Mouse (Mus musculus): ENCODE data around the gene Fam50a. TPM values are rescaled to one million over a fixed set of nuclear protein-coding genes. Genes with fewer than 3 reads are reported as not detected.
"Not testable (repeated sequence)": the region's sequence is repeated elsewhere in the genome, so short reads cannot be mapped to it uniquely, and the experiment has no call there.

Fam50a gene
- polyA plus RNA-seq, 1 experiment from 2014 or later = 278 TPM

DNA sequence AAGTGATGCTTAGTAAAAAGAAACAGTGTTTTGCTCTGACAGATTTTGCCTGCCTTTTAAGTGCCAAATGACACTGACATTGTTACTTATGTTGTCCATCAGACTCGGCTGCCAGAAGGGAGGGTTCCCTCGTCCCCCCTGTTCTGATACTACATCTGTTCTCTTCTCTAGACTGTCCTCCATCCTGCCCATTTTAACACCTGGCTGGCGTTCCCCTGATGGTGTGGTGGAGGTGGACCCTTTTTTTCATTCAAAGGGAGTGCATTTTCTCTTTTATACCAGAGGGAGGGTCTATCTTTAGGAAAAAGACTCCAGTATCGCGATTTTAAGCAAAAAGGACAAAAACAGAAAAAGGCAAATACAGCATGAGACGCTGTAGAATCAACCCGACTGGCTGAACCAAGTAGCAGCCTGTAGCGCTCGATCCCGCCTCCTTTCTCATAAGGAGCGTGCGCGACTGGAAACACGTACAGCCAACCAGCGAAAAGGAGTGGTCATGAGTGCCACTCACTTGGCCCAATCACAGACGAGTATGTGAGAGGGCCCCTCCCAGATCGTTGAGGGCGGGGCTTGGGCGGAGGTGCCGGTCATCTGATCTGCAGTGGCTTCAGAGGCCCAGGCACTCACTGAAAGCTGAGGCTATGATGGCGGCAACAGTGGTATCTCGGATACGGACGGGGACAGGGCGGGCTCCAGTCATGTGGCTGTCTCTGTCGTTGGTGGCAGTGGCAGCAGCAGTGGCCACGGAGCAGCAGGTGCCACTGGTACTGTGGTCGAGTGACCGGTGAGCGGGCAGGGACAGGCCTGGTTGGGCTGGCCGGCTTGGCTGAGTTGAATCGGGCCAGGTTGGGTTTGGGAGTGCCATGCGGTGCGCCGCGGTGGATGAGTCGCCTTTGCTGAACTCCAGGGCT is 16.0 kb upstream of the Fam50a start, which contains the start of gene Atp6ap1:
Gene Atp6ap1 (plus strand): TSS at position 560 of the 911 bp plus-strand sequence.
- peak within 1 kb of the TSS; percentile 59 for H3K27ac ChIP-seq
- H3K4me3 ChIP-seq (ENCODE audit: inconsistent target) = peak within 1 kb of the TSS; percentile 65
- no peaks in the 10 kb centered on the region for H3K36me3 ChIP-seq (ENCODE audit: inconsistent target)
- 21% methylated on average over 25 of the region's 37 CpGs for WGBS (ENCODE audit: missing documents)
- H3K79me2 ChIP-seq (ENCODE audit: inconsistent target) = peaks cover 36% of the 10 kb centered on the region

DNA sequence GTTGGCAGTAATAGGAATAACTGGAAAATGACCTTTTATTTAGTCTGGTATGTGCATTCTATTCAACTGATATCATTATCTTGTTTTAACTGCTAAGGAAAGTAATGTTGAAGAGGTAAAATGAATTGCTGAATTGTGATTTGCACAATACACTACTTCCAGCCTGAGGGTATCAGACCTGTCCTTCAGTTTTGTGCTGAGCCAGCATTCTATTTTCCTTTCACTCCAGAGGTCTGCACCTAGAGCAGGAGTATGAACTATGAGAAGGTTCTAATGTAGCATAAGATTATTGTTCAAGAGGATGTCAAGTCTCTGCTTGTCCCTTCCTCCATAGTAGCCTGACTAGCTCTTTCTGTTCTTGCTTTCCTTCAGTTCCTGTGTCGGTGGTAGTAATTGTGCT is 14.5 kb upstream of the Fam50a start:
- Histone ChIP-seq H3K4me3 (ENCODE audit: inconsistent target) (no peak overlapping the region), H3K79me2 (ENCODE audit: inconsistent target) (peaks cover 51% of the 10 kb centered on the region), H3K27ac (no peak overlapping the region), H3K36me3 (ENCODE audit: inconsistent target) (no peaks in the 10 kb centered on the region)
- 100% methylated on average over 1 of the region's 1 CpGs for WGBS (ENCODE audit: missing documents)

- H3K4me3 ChIP-seq (ENCODE audit: inconsistent target) = no peak overlapping the region
- H3K27ac ChIP-seq = peak overlapping the region; percentile 65
- WGBS (ENCODE audit: missing documents) = 67% methylated on average over 3 of the region's 3 CpGs
- H3K79me2 ChIP-seq (ENCODE audit: inconsistent target) = peaks cover 54% of the 10 kb centered on the region
- no peaks in the 10 kb centered on the region for H3K36me3 ChIP-seq (ENCODE audit: inconsistent target)
These were observed 13.1 kb upstream of the Fam50a start for GRCm38 (mm10) chrX:74299721-74300120.

- 24% methylated on average over 31 of the region's 41 CpGs for WGBS (ENCODE audit: missing documents)
- Histone ChIP-seq H3K4me3 (ENCODE audit: inconsistent target) (peak within 1 kb of the TSS; percentile 58), H3K79me2 (ENCODE audit: inconsistent target) (peaks cover 59% of the 10 kb centered on the region), H3K36me3 (ENCODE audit: inconsistent target) (peaks cover 9% of the 10 kb centered on the region; the same call in 1 of the 2 replicates), H3K27ac (peak within 1 kb of the TSS; percentile 65)
These were observed 7.7 kb upstream of the Fam50a start, which contains the start of gene Gdi1 for GRCm38 (mm10) chrX:74304867-74305700. Gene Gdi1 (plus strand): TSS chrX:74304998.

GRCm38 (mm10) chrX:74328725-74329161 is 15.9 kb downstream of the Fam50a start, which contains the start of gene Plxna3:
Gene Plxna3 (plus strand): TSS chrX:74329066.
- Histone ChIP-seq H3K36me3 (ENCODE audit: inconsistent target) (no peaks in the 10 kb centered on the region), H3K27ac (peak within 1 kb of the TSS; percentile 32; the same call in 1 of the 2 replicates), H3K79me2 (ENCODE audit: inconsistent target) (no peaks in the 10 kb centered on the region), H3K4me3 (ENCODE audit: inconsistent target) (no peak within 1 kb of the TSS)
- WGBS (ENCODE audit: missing documents) = 28% methylated on average over 12 of the region's 30 CpGs

DNA sequence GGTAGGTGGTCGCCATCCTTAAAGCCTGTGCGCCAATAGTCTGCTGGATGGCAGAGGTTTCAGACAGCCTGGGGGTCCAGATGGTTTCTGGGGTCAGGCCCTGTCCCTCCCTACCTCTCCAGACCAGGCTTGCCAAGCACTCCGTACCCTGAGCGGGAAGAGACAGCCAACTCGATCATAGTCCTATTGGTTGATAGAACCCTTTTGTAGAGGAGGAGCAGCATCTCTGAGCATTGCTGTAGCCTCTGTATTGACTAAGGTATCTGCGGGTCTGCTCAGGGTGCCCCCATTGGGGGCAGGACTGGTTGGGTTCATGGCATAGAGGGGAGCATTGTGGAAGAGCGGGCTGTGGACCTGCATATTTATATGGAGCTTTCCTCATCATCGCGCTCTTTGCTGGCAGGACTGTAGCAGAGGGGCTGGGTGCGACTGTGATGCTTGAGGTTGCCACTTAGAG is 16.4 kb downstream of the Fam50a start:
- no peak overlapping the region for H3K27ac ChIP-seq
- WGBS (ENCODE audit: missing documents) = 51% methylated on average over 9 of the region's 10 CpGs

DNA sequence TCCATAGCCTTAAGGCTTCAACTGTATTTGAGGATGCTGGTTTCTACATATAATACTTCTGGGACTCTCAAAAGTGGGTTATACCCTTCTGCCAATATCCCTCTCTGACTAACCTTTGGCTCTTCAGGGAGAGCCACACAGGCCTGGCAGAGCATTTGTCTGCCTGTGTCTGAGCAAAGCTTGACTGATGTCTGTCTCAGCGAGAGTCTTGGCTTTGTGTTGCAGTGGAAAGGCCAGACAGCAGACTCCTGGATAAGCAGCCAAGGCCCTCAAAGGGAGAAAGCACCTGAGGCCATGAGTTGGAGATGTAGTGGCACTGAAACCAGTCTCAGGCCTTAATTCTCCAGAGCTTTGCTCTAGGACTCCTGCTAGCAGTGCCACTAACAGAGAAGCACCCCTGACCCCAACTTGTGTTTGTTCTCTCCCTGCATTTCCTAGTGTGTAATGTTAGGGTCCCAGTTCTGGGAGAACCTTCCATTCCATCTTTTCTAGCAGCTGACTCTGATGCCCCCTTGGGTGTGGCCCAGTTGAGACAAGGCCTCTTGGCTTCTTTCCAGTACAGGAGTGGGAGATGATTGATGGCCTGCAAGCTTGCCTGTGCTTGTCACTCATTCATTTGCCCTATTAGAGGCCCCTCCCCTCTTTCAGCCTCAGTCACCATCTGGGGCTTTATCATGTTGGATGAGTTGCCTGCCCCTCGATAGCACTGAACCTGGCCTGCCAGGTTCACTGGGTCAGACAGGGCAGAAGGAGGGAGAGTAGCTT is 17.5 kb downstream of the Fam50a start:
- Histone ChIP-seq H3K79me2 (ENCODE audit: inconsistent target) (no peaks in the 10 kb centered on the region), H3K27ac (no peak overlapping the region), H3K36me3 (ENCODE audit: inconsistent target) (no peaks in the 10 kb centered on the region), H3K4me3 (ENCODE audit: inconsistent target) (no peak overlapping the region)
- 93% methylated on average over 2 of the region's 2 CpGs for WGBS (ENCODE audit: missing documents)

More for the DNA sequence above, 16.4 kb downstream of the Fam50a start:
- H3K4me3 ChIP-seq (ENCODE audit: inconsistent target) = no peak overlapping the region
- no peaks in the 10 kb centered on the region for H3K79me2 ChIP-seq (ENCODE audit: inconsistent target)
- no peaks in the 10 kb centered on the region for H3K36me3 ChIP-seq (ENCODE audit: inconsistent target)

- Histone ChIP-seq H3K79me2 (ENCODE audit: inconsistent target) (no peaks in the 10 kb centered on the region), H3K4me3 (ENCODE audit: inconsistent target) (peak overlapping the region; percentile 54), H3K27ac (peak overlapping the region; percentile 33), H3K36me3 (ENCODE audit: inconsistent target) (no peaks in the 10 kb centered on the region)
- WGBS (ENCODE audit: missing documents) = 20% methylated on average over 11 of the region's 13 CpGs
These were observed 40.0 kb downstream of the Fam50a start for GRCm38 (mm10) chrX:74352645-74353466.

DNA sequence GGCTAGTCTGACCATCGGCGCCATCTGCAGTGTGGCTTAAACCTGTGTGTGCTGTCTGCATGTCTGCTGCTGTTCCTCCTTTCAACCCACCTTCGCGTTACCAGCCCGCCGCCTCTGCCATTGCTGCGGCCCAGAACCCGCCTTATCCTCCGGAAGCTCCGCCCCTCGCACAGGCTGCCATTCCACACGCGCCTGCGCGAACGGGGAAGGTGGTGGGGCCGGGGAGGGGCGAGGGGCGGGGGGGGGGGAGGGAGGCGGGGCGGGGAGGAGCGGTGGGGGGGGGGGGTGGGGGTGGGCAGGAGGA is 40.6 kb downstream of the Fam50a start, which contains the start of gene Lage3:
Gene Lage3 (minus strand): TSS at position 152 of the 304 bp plus-strand sequence.
- 33% methylated on average over 9 of the region's 22 CpGs for WGBS (ENCODE audit: missing documents)
- peak within 1 kb of the TSS; percentile 33 for H3K27ac ChIP-seq
- peak within 1 kb of the TSS; percentile 54 for H3K4me3 ChIP-seq (ENCODE audit: inconsistent target)

DNA sequence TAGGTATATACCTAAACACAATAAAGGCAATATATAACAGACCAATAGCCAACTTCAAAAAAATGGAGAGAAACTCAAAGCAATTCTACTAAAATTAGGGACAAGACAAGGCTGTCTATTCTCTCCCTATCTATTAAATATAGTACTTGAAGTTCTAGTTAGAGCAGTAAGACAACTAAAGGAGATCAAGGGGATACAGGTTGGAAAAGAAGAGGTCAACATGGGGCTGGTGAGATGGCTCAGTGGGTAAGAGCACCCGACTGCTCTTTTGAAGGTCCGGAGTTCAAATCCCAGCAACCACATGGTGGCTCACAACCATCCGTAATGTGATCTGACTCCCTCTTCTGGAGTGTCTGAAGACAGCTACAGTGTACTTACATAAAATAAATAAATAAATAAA is 44.2 kb downstream of the Fam50a start:
- H3K27ac ChIP-seq; H3K79me2 ChIP-seq (ENCODE audit: inconsistent target); H3K36me3 ChIP-seq (ENCODE audit: inconsistent target); H3K4me3 ChIP-seq (ENCODE audit: inconsistent target): not testable (repeated sequence)
- WGBS (ENCODE audit: missing documents) = 86% methylated on average over 1 of the region's 3 CpGs

More for the DNA sequence above, 40.6 kb downstream of the Fam50a start, which contains the start of gene Lage3:
- Histone ChIP-seq H3K36me3 (ENCODE audit: inconsistent target) (no peaks in the 10 kb centered on the region), H3K79me2 (ENCODE audit: inconsistent target) (no peaks in the 10 kb centered on the region)

GRCm38 (mm10) chrX:74359171-74359570 is 46.3 kb downstream of the Fam50a start:
- H3K4me3 ChIP-seq (ENCODE audit: inconsistent target) = no peak overlapping the region
- no peaks in the 10 kb centered on the region for H3K36me3 ChIP-seq (ENCODE audit: inconsistent target)
- no peak overlapping the region for H3K27ac ChIP-seq
- 71% methylated on average over 11 of the region's 11 CpGs for WGBS (ENCODE audit: missing documents)
- H3K79me2 ChIP-seq (ENCODE audit: inconsistent target) = no peaks in the 10 kb centered on the region

GRCm38 (mm10) chrX:74367512-74367911 is 54.7 kb downstream of the Fam50a start:
- peak overlapping the region; percentile 48 for H3K27ac ChIP-seq
- peak overlapping the region; percentile 63 for H3K4me3 ChIP-seq (ENCODE audit: inconsistent target)
- 49% methylated on average over 8 of the region's 10 CpGs for WGBS (ENCODE audit: missing documents)
- H3K36me3 ChIP-seq (ENCODE audit: inconsistent target) = no peaks in the 10 kb centered on the region
- H3K79me2 ChIP-seq (ENCODE audit: inconsistent target) = peaks cover 15% of the 10 kb centered on the region; the same call in 1 of the 2 replicates

GRCm38 (mm10) chrX:74368209-74368909 is 55.5 kb downstream of the Fam50a start:
- Histone ChIP-seq H3K4me3 (ENCODE audit: inconsistent target) (peak overlapping the region; percentile 63), H3K36me3 (ENCODE audit: inconsistent target) (no peaks in the 10 kb centered on the region), H3K79me2 (ENCODE audit: inconsistent target) (peaks cover 15% of the 10 kb centered on the region; the same call in 1 of the 2 replicates), H3K27ac (peak overlapping the region; percentile 48)
- 30% methylated on average over 37 of the region's 49 CpGs for WGBS (ENCODE audit: missing documents)
